In genomic region chr14:62324943-62325342, GRCm38 (mm10) we compare ENCODE assay signal across 31 mouse cellular contexts. TPM values are rescaled to one million over a fixed set of nuclear protein-coding genes. Genes with fewer than 3 reads are reported as not detected.
"Had no signal": no experiment of that assay in that cellular context is flagged by ENCODE, and none has a peak within 500 bp of the region (broad histone marks: within the 10 kb centered on the region; RNA-seq: fewer than 3 reads in every experiment).

No protein-coding gene starts in this region.

- DNase-seq: left cerebral cortex, postnatal 4 days; liver; liver, embryonic 13.5 days; liver, postnatal 0 days; lung, adult 18-20 months; lung, adult 2 months; lung, embryonic 14.5 days; lung, postnatal 10 days; lung, postnatal 14 days; lung, postnatal 36 days; lung, postnatal 4 days; midbrain, embryonic 14.5 days had no signal

- H3K4me3 ChIP-seq: left cerebral cortex, adult 2 months; limb, embryonic 10.5 days; limb, embryonic 12.5 days; limb, embryonic 13.5 days; limb, embryonic 15.5 days; liver, embryonic 12.5 days; liver, embryonic 13.5 days; liver, embryonic 15.5 days; lung, embryonic 15.5 days; megakaryocyte, embryonic 14.5 days; midbrain, embryonic 10.5 days; midbrain, embryonic 12.5 days; midbrain, embryonic 13.5 days; myocyte; neural tube, embryonic 12.5 days had no signal

- H3K4me1 ChIP-seq: neural tube, embryonic 12.5 days had no signal

- H3K4me2 ChIP-seq: limb, embryonic 12.5 days; limb, embryonic 13.5 days; limb, embryonic 15.5 days; liver, embryonic 11.5 days; liver, embryonic 12.5 days; liver, embryonic 13.5 days; liver, embryonic 15.5 days; lung, embryonic 14.5 days; lung, embryonic 15.5 days; midbrain, embryonic 12.5 days; midbrain, embryonic 13.5 days; neural tube, embryonic 12.5 days had no signal

- H3K27ac ChIP-seq: left cerebral cortex, adult 2 months; limb, embryonic 10.5 days; limb, embryonic 12.5 days; limb, embryonic 13.5 days; limb, embryonic 15.5 days; liver, embryonic 12.5 days; liver, embryonic 13.5 days; liver, embryonic 14.5 days; liver, embryonic 15.5 days; lung, embryonic 15.5 days; macrophage; midbrain, embryonic 10.5 days; midbrain, embryonic 12.5 days; midbrain, embryonic 13.5 days; neural tube, embryonic 12.5 days had no signal

- ATAC-seq: liver, embryonic 12.5 days; liver, postnatal 0 days; lung, postnatal 0 days; midbrain, embryonic 13.5 days; midbrain, embryonic 16.5 days had no signal

- H3K36me3 ChIP-seq: limb, embryonic 10.5 days; limb, embryonic 12.5 days; limb, embryonic 13.5 days; limb, embryonic 15.5 days; liver, embryonic 12.5 days; liver, embryonic 13.5 days; liver, embryonic 15.5 days; lung, embryonic 15.5 days; midbrain, embryonic 10.5 days; midbrain, embryonic 12.5 days; midbrain, embryonic 13.5 days; neural tube, embryonic 12.5 days had no signal

- H3K27me3 ChIP-seq: limb, embryonic 12.5 days; limb, embryonic 13.5 days; limb, embryonic 15.5 days; liver, embryonic 12.5 days; liver, embryonic 13.5 days; lung, embryonic 15.5 days; midbrain, embryonic 13.5 days; neural tube, embryonic 12.5 days had no signal

- H3K9me3 ChIP-seq: limb, embryonic 10.5 days; limb, embryonic 12.5 days; limb, embryonic 13.5 days; limb, embryonic 15.5 days; liver, embryonic 12.5 days; liver, embryonic 13.5 days; liver, embryonic 15.5 days; lung, embryonic 15.5 days; midbrain, embryonic 10.5 days; midbrain, embryonic 12.5 days; midbrain, embryonic 13.5 days; neural tube, embryonic 12.5 days had no signal

- H3K9ac ChIP-seq: limb, embryonic 12.5 days; limb, embryonic 13.5 days; limb, embryonic 15.5 days; liver, embryonic 12.5 days; liver, embryonic 13.5 days; liver, embryonic 14.5 days; liver, embryonic 15.5 days; liver, postnatal 0 days; lung, embryonic 14.5 days; lung, embryonic 15.5 days; midbrain, embryonic 12.5 days; midbrain, embryonic 13.5 days; neural tube, embryonic 12.5 days had no signal

RNA-seq across cellular contexts. Expression of gene Dleu7, which starts 32.1 kb away (rescaled TPM):
- polyA plus RNA-seq: lung, adult 2 months; macrophage had no signal
